Mouse (Mus musculus) midbrain, embryonic 12.5 days (tissue): ENCODE measurements around the gene Xxylt1. TPM values are rescaled to one million over a fixed set of nuclear protein-coding genes. Genes with fewer than 3 reads are reported as not detected.

Experiments used
- ATAC-seq: fragments of 200-750 bp; cut with Nextera tagmentation; 2 replicates; pipeline ENCODE4 v1.8.0; 2017; ENCODE audit warnings: low read depth, moderate TSS enrichment, moderate library complexity; ENCODE audit not compliant: low FRiP score
- H3K27ac ChIP-seq: fragments of 300-500 bp; sonication (generic); replicated peaks from 2 replicates; pipeline ENCODE4 v1.5.1; 2016; ENCODE audit warnings: mild to moderate bottlenecking
- H3K27me3 ChIP-seq: fragments of 300-500 bp; sonication (generic); 2 replicates; pipeline ENCODE4 v1.6.1; 2016; ENCODE audit warnings: mild to moderate bottlenecking
- H3K36me3 ChIP-seq: fragments of 300-500 bp; sonication (generic); 2 replicates; pipeline ENCODE4 v1.6.1; 2016
- H3K4me1 ChIP-seq: fragments of 300-500 bp; sonication (generic); 2 replicates; pipeline ENCODE4 v1.6.1; 2016
- H3K4me2 ChIP-seq: fragments of 300-500 bp; sonication (generic); replicated peaks from 2 replicates; pipeline ENCODE4 v1.6.1; 2016; ENCODE audit warnings: mild to moderate bottlenecking, moderate library complexity
- H3K4me3 ChIP-seq: fragments of 300-500 bp; sonication (generic); 2 replicates; pipeline ENCODE4 v1.5.1; 2016; ENCODE audit warnings: mild to moderate bottlenecking
- H3K9ac ChIP-seq: fragments of 300-500 bp; sonication (generic); replicated peaks from 2 replicates; pipeline ENCODE4 v1.6.1; 2016; ENCODE audit warnings: mild to moderate bottlenecking, moderate library complexity
- H3K9me3 ChIP-seq: fragments of 300-500 bp; sonication (generic); 2 replicates; pipeline ENCODE4 v1.6.1; 2016; ENCODE audit warnings: mild to moderate bottlenecking
- WGBS: fragments of 180-500 bp; shearing (Covaris S2); methylation state at CpG from one replicate; pipeline ENCODE4 v1.1.7; 2016; 5-methylcytosine and 5-hydroxymethylcytosine counted together
- polyA plus RNA-seq: library from polyadenylated mRNA; unstranded; fragments of >200 nt; fragmentation: Nextera tagmentation; extraction: Ambion mirVana; gene quantifications from 2 replicates; pipeline ENCODE4 v1.2.1, GENCODE M21; 2016

Xxylt1 gene
- polyA plus RNA-seq, 1 experiment from 2014 or later = 13.9 TPM

DNA sequence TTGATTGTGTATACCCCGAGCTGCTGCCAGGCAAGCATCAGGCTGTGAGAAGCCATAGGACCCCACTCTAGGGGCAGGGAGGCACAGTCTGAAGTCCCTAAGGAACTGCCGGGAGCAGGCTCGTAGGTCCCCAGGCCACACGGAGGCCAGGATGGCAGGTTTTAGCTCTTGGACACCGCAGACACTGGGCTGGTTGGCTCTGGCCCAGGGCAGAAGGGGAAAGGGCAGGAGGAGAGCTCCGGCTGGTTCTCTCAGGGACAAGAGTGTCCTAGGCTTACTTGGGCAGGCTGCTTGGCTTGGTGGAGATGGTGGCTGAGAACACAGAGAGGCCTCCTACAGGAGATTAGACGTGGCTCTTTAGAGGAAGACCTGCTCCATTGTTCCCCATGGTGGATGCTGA is 162.4 kb downstream of the Xxylt1 start:
- Histone ChIP-seq H3K4me3 (no peak overlapping the region), H3K4me2 (no peak overlapping the region), H3K36me3 (no peaks in the 10 kb centered on the region), H3K27me3 (no peaks in the 10 kb centered on the region), H3K9ac (no peak overlapping the region), H3K9me3 (peaks cover 5% of the 10 kb centered on the region; the same call in 1 of the 2 replicates), H3K27ac (no peak overlapping the region), H3K4me1 (no peaks in the 10 kb centered on the region)
- ATAC-seq = no peak
- WGBS = 95% methylated on average over 7 of the region's 7 CpGs

DNA sequence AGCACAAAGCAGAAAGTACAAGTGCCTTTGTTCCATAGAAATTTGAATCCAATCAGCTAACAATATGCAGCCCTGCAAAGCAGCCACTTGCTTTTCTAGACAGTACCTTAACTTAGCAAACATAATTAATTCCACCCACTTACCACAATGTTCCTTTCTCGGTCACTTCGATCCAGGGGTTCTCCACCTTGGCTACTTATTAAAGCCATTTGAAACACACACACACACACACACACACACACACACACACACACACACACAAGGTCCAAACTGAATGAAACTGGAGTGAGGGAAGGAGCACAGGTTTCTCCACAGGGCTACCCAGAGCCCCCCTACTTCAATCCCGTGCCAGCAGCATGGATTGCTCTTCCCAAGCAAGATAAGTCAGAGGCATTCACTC is 164.3 kb downstream of the Xxylt1 start:
- Histone ChIP-seq H3K4me3 (no peak overlapping the region), H3K9me3 (peaks cover 5% of the 10 kb centered on the region; the same call in 1 of the 2 replicates), H3K36me3 (no peaks in the 10 kb centered on the region), H3K9ac (no peak overlapping the region), H3K4me2 (no peak overlapping the region), H3K4me1 (no peaks in the 10 kb centered on the region), H3K27ac (no peak overlapping the region), H3K27me3 (no peaks in the 10 kb centered on the region)
- no peak for ATAC-seq
- 84% methylated on average over 3 of the region's 3 CpGs for WGBS

DNA sequence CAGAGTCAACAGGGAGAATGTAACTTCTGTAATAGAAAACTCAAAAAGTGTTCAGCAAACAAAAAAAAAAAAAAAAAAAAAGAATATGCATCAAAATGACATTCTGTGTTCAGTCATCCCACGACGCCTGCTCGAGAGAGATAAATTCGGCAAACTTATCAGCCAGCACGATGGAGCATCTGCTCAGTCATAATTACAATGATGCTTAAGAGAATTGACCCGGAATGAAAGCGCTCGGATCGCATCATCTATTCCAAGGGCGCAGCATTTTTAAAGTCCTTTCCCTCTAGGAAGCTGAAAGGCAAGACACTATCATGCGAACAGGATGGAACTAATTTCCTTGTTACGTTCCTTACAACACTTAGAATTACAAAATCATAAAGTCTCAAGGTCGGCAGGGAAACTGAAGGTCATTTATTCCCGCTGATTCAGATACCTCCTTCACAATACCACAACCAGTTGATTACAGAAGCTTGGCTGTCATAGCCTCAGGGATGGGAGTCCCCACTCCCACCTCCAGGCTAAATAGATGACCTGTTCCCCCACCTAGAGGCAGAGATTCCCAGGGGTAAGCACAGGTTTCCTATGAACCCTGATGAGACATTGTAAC is 165.5 kb downstream of the Xxylt1 start:
- H3K9ac ChIP-seq = no peak overlapping the region

More for the DNA sequence above, 165.5 kb downstream of the Xxylt1 start:
- ATAC-seq = no peak
- no peaks in the 10 kb centered on the region for H3K27me3 ChIP-seq
- no peaks in the 10 kb centered on the region for H3K36me3 ChIP-seq
- H3K4me2 ChIP-seq = no peak overlapping the region
- WGBS = 88% methylated on average over 14 of the region's 14 CpGs
- peaks cover 5% of the 10 kb centered on the region; the same call in 1 of the 2 replicates for H3K9me3 ChIP-seq
- H3K4me3 ChIP-seq = no peak overlapping the region
- no peak overlapping the region for H3K27ac ChIP-seq
- no peaks in the 10 kb centered on the region for H3K4me1 ChIP-seq

Other genes starting within 250 kb of the Xxylt1 start
- gene Acap2, start 119.8 kb upstream of the Xxylt1 start, polyA plus RNA-seq = 22.8 and 24.4 TPM in 2 replicates
- gene Ppp1r2, start 193.8 kb upstream of the Xxylt1 start, polyA plus RNA-seq = 96.6 and 98.6 TPM in 2 replicates
- gene Apod, start 233.4 kb upstream of the Xxylt1 start, polyA plus RNA-seq = 59.5 and 77.2 TPM in 2 replicates